Mouse (Mus musculus) CH12.LX (cell line): Measurements from ENCODE around the gene Sfta2. TPM values are rescaled to one million over a fixed set of nuclear protein-coding genes. Genes with fewer than 3 reads are reported as not detected.

Experiments
- DNase-seq: peaks from one replicate; pipeline ENCODE4 v3.0.0-alpha.2; 2013; ENCODE audit errors: extremely low read depth
- H3K27ac ChIP-seq: 2 replicates; pipeline ENCODE4 v1.5.1; 2012; ENCODE audit warnings: low read depth, mild to moderate bottlenecking, control low read depth, moderate library complexity; ENCODE audit not compliant: insufficient read depth
- H3K27me3 ChIP-seq: replicated peaks from 2 replicates; pipeline ENCODE3; 2012; ENCODE audit warnings: inconsistent platforms
- H3K36me3 ChIP-seq, 2 experiments: replicated peaks in 1 of 2; 2 replicates each; pipeline versions ENCODE3 to v1.6.1; 2012; ENCODE audit warnings: inconsistent platforms in 1 of 2, low read length in 1 of 2, mild to moderate bottlenecking in 1 of 2, mixed read lengths in 1 of 2, moderate library complexity in 1 of 2; ENCODE audit not compliant: control insufficient read depth in 1 of 2, insufficient read depth in 1 of 2
- H3K4me1 ChIP-seq, 2 experiments: 2 replicates each; pipeline ENCODE4 v1.6.1; 2012; ENCODE audit warnings: inconsistent platforms in 1 of 2, moderate library complexity in 1 of 2; ENCODE audit not compliant: insufficient read depth in 2 of 2, control insufficient read depth in 1 of 2
- H3K4me2 ChIP-seq: 2 replicates; pipeline ENCODE4 v1.6.1; 2012; ENCODE audit warnings: low read depth, mild to moderate bottlenecking, control low read depth; ENCODE audit not compliant: poor library complexity, insufficient read depth, severe bottlenecking
- H3K4me3 ChIP-seq, 3 experiments: fragments of 150-350 bp in 1 of 3; sonication (generic) in 1 of 3; replicated peaks in 1 of 3; 2 replicates each; pipeline versions ENCODE3 to v1.5.1; 2011 to 2012; ENCODE audit warnings: low read depth in 2 of 3, low read length in 2 of 3, mild to moderate bottlenecking in 2 of 3, moderate library complexity in 2 of 3, control low read depth in 1 of 3, improper control_type of control experiment in 1 of 3, inconsistent platforms in 1 of 3, mixed read lengths in 1 of 3; ENCODE audit not compliant: poor library complexity in 1 of 3
- H3K79me2 ChIP-seq: replicated peaks from 2 replicates; pipeline ENCODE4 v1.6.1; 2012; ENCODE audit warnings: mild to moderate bottlenecking, moderate library complexity; ENCODE audit not compliant: control insufficient read depth, poor library complexity, insufficient read depth, severe bottlenecking; ENCODE audit errors: extremely low read depth
- H3K9ac ChIP-seq: 2 replicates; pipeline ENCODE4 v1.6.1; 2012; ENCODE audit warnings: low read depth, mild to moderate bottlenecking, control low read depth, moderate library complexity; ENCODE audit not compliant: insufficient read depth
- H3K9me3 ChIP-seq: replicated peaks from 2 replicates; pipeline ENCODE3; 2012; ENCODE audit warnings: low read length, inconsistent platforms, mixed read lengths
- ELF1 ChIP-seq: IDR thresholded peaks from 2 replicates; pipeline ENCODE4 v1.6.1; 2014; ENCODE audit warnings: low read depth, mild to moderate bottlenecking, inconsistent platforms, low read length, improper control_type of control experiment
- EP300 ChIP-seq: IDR thresholded peaks from 2 replicates; pipeline ENCODE4 v1.6.1; 2011; ENCODE audit warnings: low read length, improper control_type of control experiment
- HCFC1 ChIP-seq: IDR thresholded peaks from 2 replicates; pipeline ENCODE4 v1.6.1; 2012; ENCODE audit warnings: low read depth, mild to moderate bottlenecking, inconsistent platforms, low read length, improper control_type of control experiment
- JUN ChIP-seq: IDR thresholded peaks from 2 replicates; pipeline ENCODE4 v1.6.1; 2011; ENCODE audit warnings: low read depth, mild to moderate bottlenecking, low read length, improper control_type of control experiment, moderate library complexity; ENCODE audit not compliant: insufficient read depth
- MAFK ChIP-seq: IDR thresholded peaks from 2 replicates; pipeline ENCODE4 v1.6.1; 2011; ENCODE audit warnings: low read length, improper control_type of control experiment; ENCODE audit not compliant: insufficient replicate concordance
- MAX ChIP-seq: IDR thresholded peaks from 2 replicates; pipeline ENCODE4 v1.6.1; 2011; ENCODE audit warnings: low read length, improper control_type of control experiment
- MEF2A ChIP-seq: IDR thresholded peaks from 2 replicates; pipeline ENCODE4 v1.6.1; 2014; ENCODE audit warnings: low read depth, mild to moderate bottlenecking, inconsistent platforms, low read length, improper control_type of control experiment, borderline replicate concordance
- NELFE ChIP-seq: IDR thresholded peaks from 2 replicates; pipeline ENCODE4 v1.6.1; 2011; ENCODE audit warnings: low read depth, low read length, improper control_type of control experiment
- NRF1 ChIP-seq: IDR thresholded peaks from 2 replicates; pipeline ENCODE4 v1.6.1; 2014; ENCODE audit warnings: low read depth, mild to moderate bottlenecking, inconsistent platforms, low read length, improper control_type of control experiment, moderate library complexity
- POLR2A ChIP-seq: IDR thresholded peaks from 2 replicates; pipeline ENCODE4 v1.6.1; 2011; ENCODE audit warnings: low read depth, mild to moderate bottlenecking, improper control_type of control experiment, low read length
- SIN3A ChIP-seq: IDR thresholded peaks from 2 replicates; pipeline ENCODE4 v1.6.1; 2012; ENCODE audit warnings: low read length, improper control_type of control experiment, inconsistent platforms
- SMC3 ChIP-seq: IDR thresholded peaks from 2 replicates; pipeline ENCODE4 v1.6.1; 2011; ENCODE audit warnings: low read depth, low read length, improper control_type of control experiment
- ZC3H11A ChIP-seq: IDR thresholded peaks from 2 replicates; pipeline ENCODE4 v1.6.1; 2012; ENCODE audit warnings: low read depth, mild to moderate bottlenecking, inconsistent platforms, low read length, improper control_type of control experiment
- ZNF384 ChIP-seq: IDR thresholded peaks from 2 replicates; pipeline ENCODE4 v1.6.1; 2012; ENCODE audit warnings: low read depth, low read length, improper control_type of control experiment, inconsistent platforms
- dilution Hi-C: fragments of 300-500 bp; cut with MboI; formaldehyde crosslinking; loops from 2 replicates; pipeline ENCODE4 v1.14.3; 2020; ENCODE audit warnings: low sequenced_read_pairs; ENCODE audit not compliant: extremely low pct_unique_long_range_greater_than_20kb, extremely low pct_ligation_motif_present
- in situ Hi-C: fragments of 300-500 bp; cut with MboI; formaldehyde crosslinking; loops from 3 replicates; pipeline ENCODE4 v1.14.3; 2019; ENCODE audit warnings: low sequenced_read_pairs, low pct_ligation_motif_present, low pct_unique_long_range_greater_than_20kb, mixed read lengths
- polyA plus RNA-seq: library from polyadenylated mRNA; unstranded; fragments of >175 nt; gene quantifications from 2 replicates; pipeline ENCODE4 v1.2.1, GENCODE M21; 2012; ENCODE audit warnings: low read depth; ENCODE audit not compliant: insufficient read length
- total RNA-seq, 2 experiments: library from RNA; depleted of rRNA; stranded (reverse); fragments of 300-350 nt in 1 of 2; fragments of >200 nt in 1 of 2; gene quantifications; 2 replicates each; pipeline ENCODE4 v1.2.3; 2012 to 2014

Gene Sfta2
- total and polyA plus RNA-seq, 3 experiments = not detected

- in situ Hi-C loops = no loop called here
These were observed 97.1 kb downstream of the Sfta2 start for GRCm38 (mm10) chr17:35698501-35698883.

GRCm38 (mm10) chr17:35699919-35700318 lies 98.6 kb downstream of the Sfta2 start:
- Histone ChIP-seq H3K4me3 (peak overlapping the region; percentile 49 to 60 (median 52)), H3K27me3 (peaks cover 80% of the 10 kb centered on the region), H3K4me1 (peaks cover 5 to 40% of the 10 kb centered on the region in 2 experiments; a peak in 3 of 4 replicates), H3K9me3 (peaks cover 5% of the 10 kb centered on the region), H3K36me3 (no peaks in the 10 kb centered on the region)
- TF ChIP-seq HCFC1 (no peak), MEF2A (0 out of 2 replicates have a peak, but pooled peaks have one; percentile 19)
- TF ChIP-seq, all 38 proteins: peak for 1
- dilution Hi-C loops = no loop called here
- Histone ChIP-seq H3K79me2 (no peaks in the 10 kb centered on the region), H3K9ac (peak overlapping the region; percentile 67), H3K4me2 (peak overlapping the region; percentile 84), H3K27ac (no peak overlapping the region)
- in situ Hi-C loops = no loop called here
- DNase-seq = no peak

More at GRCm38 (mm10) chr17:35698501-35698883, 97.1 kb downstream of the Sfta2 start:
- H3K79me2 ChIP-seq = no peaks in the 10 kb centered on the region
- H3K9ac ChIP-seq = no peak overlapping the region
- peaks cover 5% of the 10 kb centered on the region for H3K9me3 ChIP-seq
- H3K4me2 ChIP-seq = no peak overlapping the region
- peaks cover 5 to 26% of the 10 kb centered on the region in 2 experiments; a peak in 3 of 4 replicates for H3K4me1 ChIP-seq
- no peaks in the 10 kb centered on the region for H3K36me3 ChIP-seq
- H3K27me3 ChIP-seq = peaks cover 69% of the 10 kb centered on the region
- H3K4me3 ChIP-seq = no peak overlapping the region
- TF ChIP-seq ELF1 (no peak), JUN (no peak), SIN3A (no peak), MAX (no peak), POLR2A (no peak), ZNF384 (no peak), NELFE (no peak), MAFK (no peak), SMC3 (no peak), MEF2A (no peak), EP300 (no peak), NRF1 (no peak), ZC3H11A (no peak)
- TF ChIP-seq, all 38 proteins: peak for 0
- H3K27ac ChIP-seq = no peak overlapping the region
- no peak for DNase-seq
- dilution Hi-C loops = no loop called here

Other genes with a start within 250 kb of the Sfta2 start
- 127 and 165 TPM in 2 replicates for gene H2-Q4, start 221.9 kb upstream of the Sfta2 start, total RNA-seq (2012; rRNA removed)
- gene H2-Q4, start 221.9 kb upstream of the Sfta2 start, total RNA-seq (2014; rRNA removed) = 116 and 128 TPM in 2 replicates
- gene H2-Q4, start 221.9 kb upstream of the Sfta2 start, polyA plus RNA-seq = 157 and 181 TPM in 2 replicates
- 41.0 and 54.3 TPM in 2 replicates for gene H2-Q6, start 176.7 kb upstream of the Sfta2 start, total RNA-seq (2012; rRNA removed)
- 79.7 and 90.3 TPM in 2 replicates for gene H2-Q6, start 176.7 kb upstream of the Sfta2 start, total RNA-seq (2014; rRNA removed)
- 122 and 141 TPM in 2 replicates for gene H2-Q6, start 176.7 kb upstream of the Sfta2 start, polyA plus RNA-seq
- gene H2-Q7, start 162.4 kb upstream of the Sfta2 start, total RNA-seq (2012; rRNA removed) = 48.5 and 66.0 TPM in 2 replicates
- gene H2-Q7, start 162.4 kb upstream of the Sfta2 start, total RNA-seq (2014; rRNA removed) = 30.9 and 40.9 TPM in 2 replicates
- gene H2-Q7, start 162.4 kb upstream of the Sfta2 start, polyA plus RNA-seq = 104 and 117 TPM in 2 replicates
- 2.2 and 2.4 TPM in 2 replicates for gene H2-Q10, start 131.5 kb upstream of the Sfta2 start, total RNA-seq (2012; rRNA removed)
- 0.62 and 0.93 TPM in 2 replicates for gene H2-Q10, start 131.5 kb upstream of the Sfta2 start, total RNA-seq (2014; rRNA removed)
- 60.0 and 83.0 TPM in 2 replicates for gene H2-Q10, start 131.5 kb upstream of the Sfta2 start, polyA plus RNA-seq
- gene Pou5f1, start 95.5 kb upstream of the Sfta2 start, total RNA-seq (2012; rRNA removed) = 0.13 and 0.17 TPM in 2 replicates
- gene Pou5f1, start 95.5 kb upstream of the Sfta2 start, total RNA-seq (2014; rRNA removed) = not detected in 2 replicates
- gene Pou5f1, start 95.5 kb upstream of the Sfta2 start, polyA plus RNA-seq = 0.38 TPM in 1 of 2 replicates, not detected in the other
- 37.7 and 46.0 TPM in 2 replicates for gene Tcf19, start 84.7 kb upstream of the Sfta2 start, total RNA-seq (2012; rRNA removed)
- gene Tcf19, start 84.7 kb upstream of the Sfta2 start, total RNA-seq (2014; rRNA removed) = 35.3 and 38.4 TPM in 2 replicates
- gene Tcf19, start 84.7 kb upstream of the Sfta2 start, polyA plus RNA-seq = 25.3 and 29.7 TPM in 2 replicates
- gene Cchcr1, start 84.4 kb upstream of the Sfta2 start, total RNA-seq (2012; rRNA removed) = 11.5 and 13.0 TPM in 2 replicates
- gene Cchcr1, start 84.4 kb upstream of the Sfta2 start, total RNA-seq (2014; rRNA removed) = 5.2 and 8.0 TPM in 2 replicates
- 11.3 and 12.7 TPM in 2 replicates for gene Cchcr1, start 84.4 kb upstream of the Sfta2 start, polyA plus RNA-seq
- not detected in 2 replicates for gene Psors1c2, start 68.3 kb upstream of the Sfta2 start, total RNA-seq (2012; rRNA removed)
- not detected in 2 replicates for gene Psors1c2, start 68.3 kb upstream of the Sfta2 start, total RNA-seq (2014; rRNA removed)
- 0.27 and 0.59 TPM in 2 replicates for gene Psors1c2, start 68.3 kb upstream of the Sfta2 start, polyA plus RNA-seq
- gene Cdsn, start 49.4 kb upstream of the Sfta2 start, total RNA-seq (2012; rRNA removed) = 0.46 and 0.76 TPM in 2 replicates
- 0.08 and 0.17 TPM in 2 replicates for gene Cdsn, start 49.4 kb upstream of the Sfta2 start, total RNA-seq (2014; rRNA removed)
- 1.3 and 1.4 TPM in 2 replicates for gene Cdsn, start 49.4 kb upstream of the Sfta2 start, polyA plus RNA-seq
- not detected in 2 replicates for gene 2300002M23Rik, start 34.1 kb upstream of the Sfta2 start, total RNA-seq (2012; rRNA removed)
- not detected in 2 replicates for gene 2300002M23Rik, start 34.1 kb upstream of the Sfta2 start, total RNA-seq (2014; rRNA removed)
- gene 2300002M23Rik, start 34.1 kb upstream of the Sfta2 start, polyA plus RNA-seq = not detected in 2 replicates
- not detected in 2 replicates for gene Gm9573, start 25.1 kb downstream of the Sfta2 start, total RNA-seq (2012; rRNA removed)
- not detected in 2 replicates for gene Gm9573, start 25.1 kb downstream of the Sfta2 start, total RNA-seq (2014; rRNA removed)
- not detected in 2 replicates for gene Gm9573, start 25.1 kb downstream of the Sfta2 start, polyA plus RNA-seq
- gene Mucl3, start 42.1 kb downstream of the Sfta2 start, total RNA-seq (2012; rRNA removed) = 0.80 and 1.3 TPM in 2 replicates
- 0.08 and 0.11 TPM in 2 replicates for gene Mucl3, start 42.1 kb downstream of the Sfta2 start, total RNA-seq (2014; rRNA removed)
- 0.34 TPM in 2 replicates for gene Mucl3, start 42.1 kb downstream of the Sfta2 start, polyA plus RNA-seq
- 26.3 and 30.3 TPM in 2 replicates for gene Vars2, start 66.0 kb downstream of the Sfta2 start, total RNA-seq (2012; rRNA removed)
- gene Vars2, start 66.0 kb downstream of the Sfta2 start, total RNA-seq (2014; rRNA removed) = 14.0 and 16.5 TPM in 2 replicates
- 23.0 and 26.6 TPM in 2 replicates for gene Vars2, start 66.0 kb downstream of the Sfta2 start, polyA plus RNA-seq
- 51.7 and 55.7 TPM in 2 replicates for gene Gtf2h4, start 72.2 kb downstream of the Sfta2 start, total RNA-seq (2012; rRNA removed)
- 35.3 and 40.7 TPM in 2 replicates for gene Gtf2h4, start 72.2 kb downstream of the Sfta2 start, total RNA-seq (2014; rRNA removed)
- gene Gtf2h4, start 72.2 kb downstream of the Sfta2 start, polyA plus RNA-seq = 40.0 and 40.4 TPM in 2 replicates
- 3.5 and 3.6 TPM in 2 replicates for gene Ddr1, start 103.1 kb downstream of the Sfta2 start, total RNA-seq (2012; rRNA removed)
- 0.83 and 1.3 TPM in 2 replicates for gene Ddr1, start 103.1 kb downstream of the Sfta2 start, total RNA-seq (2014; rRNA removed)
- gene Ddr1, start 103.1 kb downstream of the Sfta2 start, polyA plus RNA-seq = 3.0 and 3.1 TPM in 2 replicates
- 16.5 and 27.2 TPM in 2 replicates for gene Ier3, start 220.1 kb downstream of the Sfta2 start, total RNA-seq (2012; rRNA removed)
- gene Ier3, start 220.1 kb downstream of the Sfta2 start, total RNA-seq (2014; rRNA removed) = 13.9 and 15.0 TPM in 2 replicates
- 12.4 and 12.6 TPM in 2 replicates for gene Ier3, start 220.1 kb downstream of the Sfta2 start, polyA plus RNA-seq
- gene Flot1, start 221.7 kb downstream of the Sfta2 start, total RNA-seq (2012; rRNA removed) = 14.2 and 21.6 TPM in 2 replicates
- 12.8 and 16.3 TPM in 2 replicates for gene Flot1, start 221.7 kb downstream of the Sfta2 start, total RNA-seq (2014; rRNA removed)
- gene Flot1, start 221.7 kb downstream of the Sfta2 start, polyA plus RNA-seq = 17.6 and 18.9 TPM in 2 replicates
- 1,014 and 1,058 TPM in 2 replicates for gene Tubb5, start 236.8 kb downstream of the Sfta2 start, total RNA-seq (2012; rRNA removed)
- gene Tubb5, start 236.8 kb downstream of the Sfta2 start, total RNA-seq (2014; rRNA removed) = 1,031 and 1,121 TPM in 2 replicates
- gene Tubb5, start 236.8 kb downstream of the Sfta2 start, polyA plus RNA-seq = 962 and 1,053 TPM in 2 replicates
- gene Mdc1, start 240.0 kb downstream of the Sfta2 start, total RNA-seq (2012; rRNA removed) = 8.2 and 8.5 TPM in 2 replicates
- 2.4 and 3.3 TPM in 2 replicates for gene Mdc1, start 240.0 kb downstream of the Sfta2 start, total RNA-seq (2014; rRNA removed)
- gene Mdc1, start 240.0 kb downstream of the Sfta2 start, polyA plus RNA-seq = 14.4 and 15.7 TPM in 2 replicates